Mouse (Mus musculus) kidney, adult 2 months (tissue): ENCODE measurements around the gene Kpna7.

ENCODE experiments used
- CTCF ChIP-seq: fragments of 200-500 bp; conservative IDR thresholded peaks from 2 replicates; pipeline ENCODE4 v1.5.1; 2011; ENCODE audit warnings: low read depth, mild to moderate bottlenecking, control low read depth, low read length, moderate library complexity, mixed read lengths; ENCODE audit not compliant: insufficient read depth, insufficient read length
- POLR2A ChIP-seq: fragments of 200-500 bp; IDR thresholded peaks from one replicate; pipeline ENCODE4 v1.6.1; 2011; ENCODE audit warnings: low read depth, low read length, control low read depth

GRCm38 (mm10) chr5:145089878-145090277 is 6.0 kb upstream of the Kpna7 start:
- TF ChIP-seq CTCF (no peak), POLR2A (no peak)
